Mouse (Mus musculus): Measurements from ENCODE around the gene Snx18. TPM values are rescaled to one million over a fixed set of nuclear protein-coding genes. Genes with fewer than 3 reads are reported as not detected.

Gene Snx18
- polyA plus RNA-seq, 1 experiment from 2014 or later: 22.4 TPM

DNA sequence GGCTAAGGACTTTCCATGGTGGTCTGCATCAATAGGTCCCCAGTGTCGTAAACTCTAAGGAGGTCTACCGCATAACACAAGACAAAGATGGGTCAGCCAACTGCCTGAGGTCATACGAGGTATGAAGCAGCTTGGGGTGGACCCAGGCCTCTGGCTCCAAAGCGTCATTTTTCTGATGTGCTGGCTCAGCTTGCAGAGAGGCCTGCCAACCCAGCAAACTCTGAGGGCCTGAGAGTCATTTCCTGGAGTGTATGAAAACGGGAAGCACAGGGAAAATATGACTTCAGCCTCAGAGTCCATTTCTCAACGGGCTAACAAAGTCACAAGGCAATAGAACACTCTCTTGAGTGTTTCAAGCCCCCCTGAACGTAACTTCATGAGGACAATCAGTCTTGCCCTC lies 28.9 kb downstream of the Snx18 start:
- no peak overlapping the region for H3K27ac ChIP-seq
- DNase-seq (ENCODE audit: low spot score): no peak
- no peak overlapping the region for H3K4me3 ChIP-seq
- no peaks in the 10 kb centered on the region for H3K9me3 ChIP-seq
- no peaks in the 10 kb centered on the region for H3K27me3 ChIP-seq (ENCODE audit: insufficient read depth, poor library complexity, severe bottlenecking)
- peaks cover 32% of the 10 kb centered on the region for H3K36me3 ChIP-seq
- WGBS: 83% methylated on average over 7 of the region's 7 CpGs
- H3K4me1 ChIP-seq: peaks cover 18% of the 10 kb centered on the region

DNA sequence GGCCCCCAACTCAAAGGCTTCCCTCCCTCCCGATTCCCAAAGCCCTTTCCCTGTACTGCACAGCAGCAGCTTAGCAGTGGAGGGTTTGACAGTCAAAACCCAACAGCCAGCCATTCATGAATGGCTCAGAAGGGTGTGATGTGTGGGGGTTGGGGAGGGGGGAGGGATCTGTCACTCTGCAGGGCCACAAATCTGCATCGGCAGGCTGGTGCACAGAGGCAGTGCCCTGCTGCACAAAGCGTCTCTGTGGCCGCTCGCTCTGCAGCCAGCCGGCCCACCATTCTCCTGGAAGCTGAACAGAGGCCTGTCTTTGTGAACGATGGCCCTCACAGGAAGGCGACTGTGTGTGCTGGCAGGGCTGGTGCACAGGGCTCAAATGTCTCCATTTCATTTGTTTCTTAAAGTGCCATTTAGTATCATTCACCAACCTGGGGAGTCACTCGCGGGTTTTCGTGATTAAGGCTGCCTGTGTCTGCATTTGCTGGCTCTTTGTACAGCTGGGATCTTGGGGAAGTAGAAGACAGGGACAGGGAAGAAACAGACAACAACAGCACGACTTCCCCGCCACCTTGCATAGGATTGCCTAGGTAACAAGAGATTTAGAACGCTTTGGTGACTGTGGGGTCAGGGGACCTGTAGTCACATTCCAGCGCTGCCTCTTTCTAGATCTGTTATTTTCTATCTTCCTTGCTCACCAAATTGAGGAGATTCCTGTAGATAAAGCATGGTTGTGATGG lies 31.0 kb downstream of the Snx18 start:
- no peak overlapping the region for H3K4me3 ChIP-seq
- H3K27me3 ChIP-seq (ENCODE audit: insufficient read depth, poor library complexity, severe bottlenecking): no peaks in the 10 kb centered on the region
- H3K36me3 ChIP-seq: peaks cover 19% of the 10 kb centered on the region
- H3K4me1 ChIP-seq: peaks cover 18% of the 10 kb centered on the region
- no peak for DNase-seq (ENCODE audit: low spot score)
- peak overlapping the region; percentile 13; the same call in 1 of the 2 replicates for H3K27ac ChIP-seq
- whole genome bisulfite sequencing: 24% methylated on average over 15 of the region's 15 CpGs
- no peaks in the 10 kb centered on the region for H3K9me3 ChIP-seq

DNA sequence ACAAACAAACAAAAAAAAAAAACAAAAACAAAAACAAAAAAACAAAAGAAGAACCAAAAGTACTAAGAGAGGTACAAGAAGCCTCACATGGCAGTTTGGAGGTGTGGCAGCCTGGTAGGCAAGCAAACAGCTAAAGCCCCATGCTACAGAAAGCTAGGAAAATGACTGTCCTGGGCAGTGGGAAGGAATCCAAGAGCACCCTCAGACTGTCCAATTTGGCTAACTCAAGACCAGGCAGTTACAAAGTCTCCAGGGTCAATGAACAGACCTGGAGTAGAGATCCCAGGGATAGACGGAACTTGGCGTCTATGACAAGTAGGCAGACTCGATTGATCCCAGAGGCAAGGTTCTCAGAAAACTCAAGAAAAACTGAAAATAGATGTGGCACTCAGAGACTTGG lies 32.8 kb downstream of the Snx18 start:
- no peak for DNase-seq (ENCODE audit: low spot score)
- WGBS: 89% methylated on average over 3 of the region's 3 CpGs

DNA sequence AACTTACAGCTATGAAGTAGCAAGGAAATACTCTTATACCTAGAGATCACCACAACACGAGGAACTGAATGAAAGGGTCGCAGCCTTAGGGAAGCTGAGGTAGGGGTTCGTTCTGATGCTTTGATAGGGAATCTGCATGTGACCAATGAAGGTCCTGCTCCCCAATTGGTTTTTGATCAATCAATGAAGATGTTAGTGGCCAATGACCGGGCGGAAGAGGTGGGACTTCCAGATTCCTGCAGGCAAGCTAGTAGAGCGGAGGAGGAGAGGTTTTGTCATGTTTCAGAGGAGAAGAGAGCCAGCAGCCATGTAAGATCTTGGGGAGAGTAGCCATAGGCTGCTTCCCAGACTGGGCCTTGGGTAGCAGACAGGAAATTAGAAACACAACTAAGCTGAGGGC lies 33.9 kb downstream of the Snx18 start:
- Histone ChIP-seq H3K27ac (no peak overlapping the region), H3K4me1 (peaks cover 18% of the 10 kb centered on the region), H3K36me3 (no peaks in the 10 kb centered on the region), H3K27me3 (ENCODE audit: insufficient read depth, poor library complexity, severe bottlenecking) (no peaks in the 10 kb centered on the region), H3K9me3 (no peaks in the 10 kb centered on the region), H3K4me3 (no peak overlapping the region)
- DNase-seq (ENCODE audit: low spot score): no peak
- WGBS: 71% methylated on average over 6 of the region's 6 CpGs

More for the DNA sequence above, 32.8 kb downstream of the Snx18 start:
- Histone ChIP-seq H3K4me3 (no peak overlapping the region), H3K4me1 (peaks cover 18% of the 10 kb centered on the region), H3K27ac (no peak overlapping the region), H3K36me3 (peaks cover 6% of the 10 kb centered on the region; the same call in 1 of the 2 replicates), H3K27me3 (ENCODE audit: insufficient read depth, poor library complexity, severe bottlenecking) (no peaks in the 10 kb centered on the region), H3K9me3 (no peaks in the 10 kb centered on the region)

DNA sequence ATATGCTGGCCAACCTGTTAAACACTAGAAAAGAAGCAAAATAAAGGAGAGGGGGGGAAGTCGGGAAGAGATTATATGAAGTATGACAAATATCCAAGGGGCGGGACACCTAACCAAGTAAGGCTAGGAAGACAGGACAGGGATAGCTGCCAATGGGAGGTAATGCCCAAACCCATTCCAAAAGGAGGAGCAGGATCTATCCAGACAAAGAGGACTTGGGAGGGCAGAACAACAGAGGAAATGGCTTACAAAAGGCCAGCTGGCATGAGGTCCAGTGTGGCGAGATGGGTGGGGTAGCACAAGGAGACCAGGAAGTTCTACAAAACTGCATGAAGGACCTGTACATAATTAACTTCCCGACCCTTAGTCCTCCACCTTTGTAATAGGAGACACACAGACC lies 34.8 kb downstream of the Snx18 start:
- no peak for DNase-seq (ENCODE audit: low spot score)
- WGBS: 79% methylated on average over 4 of the region's 4 CpGs
- Histone ChIP-seq H3K36me3 (no peaks in the 10 kb centered on the region), H3K27me3 (ENCODE audit: insufficient read depth, poor library complexity, severe bottlenecking) (no peaks in the 10 kb centered on the region), H3K4me3 (no peak overlapping the region), H3K4me1 (peaks cover 18% of the 10 kb centered on the region), H3K27ac (no peak overlapping the region), H3K9me3 (no peaks in the 10 kb centered on the region)

DNA sequence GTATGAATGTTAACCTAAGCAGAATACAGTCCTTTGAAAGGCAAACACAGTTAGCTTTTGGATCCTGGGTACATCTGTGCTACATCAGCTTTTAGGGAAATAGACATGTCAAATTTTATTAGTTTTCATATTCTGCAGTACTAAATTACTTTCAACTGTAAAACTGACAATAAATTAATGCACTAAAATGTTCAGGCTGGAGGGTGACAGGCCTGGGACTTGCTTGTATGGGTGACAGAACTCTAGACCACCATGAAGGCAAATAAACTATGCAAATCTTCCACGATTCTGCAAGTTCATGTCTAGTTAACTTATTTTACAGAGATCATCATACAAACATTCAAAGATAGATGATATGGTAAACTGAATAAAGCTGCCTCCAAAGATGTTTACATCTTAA lies 36.3 kb downstream of the Snx18 start:
- DNase-seq (ENCODE audit: low spot score): no peak
- 82% methylated on average over 1 of the region's 1 CpGs for WGBS
- no peak overlapping the region for H3K4me3 ChIP-seq

DNA sequence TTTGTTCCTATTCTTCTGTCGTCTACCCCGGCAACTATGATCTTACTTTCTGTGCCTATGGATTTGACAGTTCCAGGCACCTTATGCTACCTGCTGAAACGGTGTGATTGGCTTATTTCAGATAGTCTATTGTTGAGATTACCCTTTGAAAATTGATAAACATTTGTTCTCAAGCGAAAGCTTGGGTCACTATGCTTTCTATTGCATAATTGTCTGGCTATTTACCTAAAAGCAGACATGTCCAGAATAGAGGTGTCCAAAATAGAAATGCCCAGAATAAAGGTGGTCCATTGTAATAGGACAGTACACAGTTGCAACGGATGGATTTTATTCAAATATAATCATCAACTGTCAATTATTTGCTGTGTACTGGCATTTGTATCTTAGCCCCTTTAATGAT lies 36.9 kb downstream of the Snx18 start:
- no peaks in the 10 kb centered on the region for H3K4me1 ChIP-seq
- no peak overlapping the region for H3K4me3 ChIP-seq
- no peaks in the 10 kb centered on the region for H3K36me3 ChIP-seq
- H3K27me3 ChIP-seq (ENCODE audit: insufficient read depth, poor library complexity, severe bottlenecking): no peaks in the 10 kb centered on the region
- DNase-seq (ENCODE audit: low spot score): no peak
- H3K9me3 ChIP-seq: no peaks in the 10 kb centered on the region
- 82% methylated on average over 5 of the region's 5 CpGs for WGBS
- no peak overlapping the region for H3K27ac ChIP-seq

More for the DNA sequence above, 36.3 kb downstream of the Snx18 start:
- Histone ChIP-seq H3K36me3 (no peaks in the 10 kb centered on the region), H3K4me1 (peaks cover 5% of the 10 kb centered on the region), H3K27me3 (ENCODE audit: insufficient read depth, poor library complexity, severe bottlenecking) (no peaks in the 10 kb centered on the region), H3K27ac (no peak overlapping the region), H3K9me3 (no peaks in the 10 kb centered on the region)

DNA sequence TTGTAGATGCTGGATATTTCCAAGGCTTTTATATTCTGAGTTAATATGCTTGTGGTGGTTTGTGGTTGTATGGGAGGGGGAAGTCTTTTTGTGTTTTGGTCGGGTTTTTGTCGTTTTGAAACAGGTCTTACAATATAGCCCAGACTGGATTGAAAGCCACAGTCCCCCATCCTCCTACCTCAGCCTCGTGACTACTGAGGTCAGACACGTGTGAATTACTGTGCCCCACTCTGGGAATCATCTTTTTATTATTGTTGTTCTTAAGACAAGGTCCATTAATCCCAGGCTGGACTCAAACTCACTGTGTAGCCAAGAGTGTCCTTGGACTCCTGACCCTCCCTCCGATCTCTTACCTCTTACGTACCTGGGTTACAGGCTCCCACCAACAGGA lies 38.0 kb downstream of the Snx18 start:
- 85% methylated on average over 6 of the region's 6 CpGs for WGBS
- Histone ChIP-seq H3K27me3 (ENCODE audit: insufficient read depth, poor library complexity, severe bottlenecking) (no peaks in the 10 kb centered on the region), H3K36me3 (no peaks in the 10 kb centered on the region), H3K9me3 (no peaks in the 10 kb centered on the region), H3K4me1 (no peaks in the 10 kb centered on the region), H3K4me3 (no peak overlapping the region), H3K27ac (no peak overlapping the region)
- no peak for DNase-seq (ENCODE audit: low spot score)

DNA sequence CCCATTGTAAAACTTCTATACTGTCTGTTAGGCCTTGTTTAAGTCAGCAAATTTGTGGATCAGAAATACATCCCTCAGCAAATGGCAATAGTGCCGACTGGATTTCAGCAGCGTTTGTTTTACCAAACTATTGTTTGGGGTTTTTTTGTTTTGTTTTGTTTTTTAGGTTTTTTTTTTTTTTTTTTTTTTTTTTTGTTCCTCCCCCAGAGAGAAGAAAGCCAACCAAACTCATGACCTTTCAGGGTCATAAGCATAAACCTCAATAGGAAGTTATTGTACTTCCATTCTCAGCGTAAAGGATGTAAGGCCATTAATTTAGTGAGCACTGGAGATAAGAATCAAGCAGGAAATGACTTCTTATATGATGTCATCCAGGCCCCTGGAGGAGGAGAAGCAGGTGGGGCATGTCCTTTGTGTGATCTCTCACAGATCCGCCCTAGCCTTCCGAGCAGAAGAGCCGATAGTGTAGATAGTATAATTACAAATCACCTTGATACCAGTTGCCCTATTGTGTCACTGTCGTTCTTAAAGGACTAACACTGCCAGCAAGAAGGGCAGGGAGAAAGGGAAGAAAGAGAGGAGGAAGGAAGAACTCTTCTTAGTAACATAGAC lies 38.5 kb downstream of the Snx18 start:
- H3K27me3 ChIP-seq (ENCODE audit: insufficient read depth, poor library complexity, severe bottlenecking): no peaks in the 10 kb centered on the region
- H3K4me1 ChIP-seq: no peaks in the 10 kb centered on the region
- WGBS: 49% methylated on average over 7 of the region's 7 CpGs
- no peaks in the 10 kb centered on the region for H3K36me3 ChIP-seq
- H3K9me3 ChIP-seq: no peaks in the 10 kb centered on the region
- H3K27ac ChIP-seq: no peak overlapping the region
- no peak overlapping the region for H3K4me3 ChIP-seq
- DNase-seq (ENCODE audit: low spot score): no peak

DNA sequence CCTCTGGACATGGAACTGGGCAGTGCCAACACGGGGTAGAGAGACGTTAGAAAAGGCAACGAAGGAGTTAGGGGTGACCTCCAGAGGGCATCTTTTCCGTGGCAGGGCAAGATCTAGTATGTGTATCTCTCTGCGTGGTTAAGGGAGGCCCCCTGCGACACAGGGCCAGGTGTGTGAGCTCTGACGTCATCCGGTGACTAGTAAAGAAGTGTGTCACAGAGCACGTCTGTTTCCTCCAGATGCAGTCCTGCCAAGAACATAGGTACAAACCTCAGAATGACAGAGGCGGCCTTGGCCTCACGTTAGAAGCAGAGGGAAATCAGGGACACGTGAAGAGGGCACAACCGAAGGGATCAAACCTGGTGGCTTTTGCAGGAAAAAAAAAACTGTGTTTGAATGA lies 44.1 kb downstream of the Snx18 start:
- Histone ChIP-seq H3K36me3 (no peaks in the 10 kb centered on the region), H3K9me3 (no peaks in the 10 kb centered on the region), H3K27ac (no peak overlapping the region), H3K4me3 (no peak overlapping the region), H3K27me3 (ENCODE audit: insufficient read depth, poor library complexity, severe bottlenecking) (no peaks in the 10 kb centered on the region), H3K4me1 (no peaks in the 10 kb centered on the region)
- no peak for DNase-seq (ENCODE audit: low spot score)
- WGBS: 84% methylated on average over 13 of the region's 13 CpGs

DNA sequence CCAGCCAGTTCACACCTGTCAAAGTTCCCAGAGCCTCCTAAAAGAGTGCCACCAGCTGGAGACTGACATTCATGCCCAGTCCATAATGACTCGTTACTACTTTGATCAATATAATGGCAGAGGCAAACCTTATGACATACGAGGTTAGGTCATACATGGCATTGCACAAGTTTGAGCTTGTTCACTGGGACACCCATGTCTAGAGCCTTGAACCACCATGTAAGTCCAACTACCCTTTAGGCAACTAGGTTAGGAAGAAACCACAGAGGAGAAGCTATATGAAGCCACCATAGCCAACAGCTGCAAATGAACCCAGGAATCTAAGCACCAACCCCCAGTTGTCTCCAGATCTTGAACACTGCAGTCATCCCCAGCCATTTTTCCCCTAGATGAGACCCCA lies 45.0 kb downstream of the Snx18 start:
- no peaks in the 10 kb centered on the region for H3K27me3 ChIP-seq (ENCODE audit: insufficient read depth, poor library complexity, severe bottlenecking)
- DNase-seq (ENCODE audit: low spot score): no peak
- H3K27ac ChIP-seq: no peak overlapping the region
- H3K36me3 ChIP-seq: no peaks in the 10 kb centered on the region
- H3K4me1 ChIP-seq: no peaks in the 10 kb centered on the region
- no peaks in the 10 kb centered on the region for H3K9me3 ChIP-seq
- 96% methylated on average over 2 of the region's 2 CpGs for WGBS
- H3K4me3 ChIP-seq: no peak overlapping the region

DNA sequence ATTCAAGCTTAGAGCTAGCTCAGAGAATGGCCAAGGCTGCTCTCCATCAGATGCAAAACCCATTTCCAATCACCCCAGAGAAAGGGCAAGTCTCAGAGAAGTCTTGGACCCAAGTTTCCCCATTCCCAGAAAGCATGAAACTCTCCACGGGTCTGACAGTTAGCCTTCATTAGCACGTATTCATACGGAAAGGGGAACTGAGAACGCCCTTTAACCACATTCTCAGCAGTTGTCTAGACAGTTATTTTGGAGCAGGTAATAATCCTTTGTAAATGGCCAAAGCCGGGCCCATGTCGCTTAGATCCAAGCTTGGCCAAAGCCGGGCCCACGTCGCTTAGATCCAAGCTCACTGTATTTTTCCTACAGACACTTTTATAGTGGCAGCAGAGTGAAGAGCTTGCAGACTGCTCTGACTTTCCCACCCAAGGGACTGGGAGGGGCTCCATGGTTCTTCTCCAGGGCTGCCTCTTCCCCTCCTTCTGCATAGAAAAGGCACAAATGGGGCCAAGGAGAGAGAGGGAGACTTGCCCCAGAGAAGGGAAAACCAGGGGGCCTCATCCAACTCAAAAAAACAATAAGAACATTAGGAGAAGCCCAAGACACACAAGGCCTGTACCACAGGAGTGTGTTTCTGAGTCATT lies 46.2 kb downstream of the Snx18 start:
- Histone ChIP-seq H3K36me3 (no peaks in the 10 kb centered on the region), H3K27ac (no peak overlapping the region), H3K4me3 (no peak overlapping the region), H3K9me3 (0 out of 2 replicates have a peak, but pooled peaks cover 4% of the 10 kb centered on the region), H3K27me3 (ENCODE audit: insufficient read depth, poor library complexity, severe bottlenecking) (no peaks in the 10 kb centered on the region), H3K4me1 (no peaks in the 10 kb centered on the region)
- 80% methylated on average over 9 of the region's 9 CpGs for WGBS
- no peak for DNase-seq (ENCODE audit: low spot score)

DNA sequence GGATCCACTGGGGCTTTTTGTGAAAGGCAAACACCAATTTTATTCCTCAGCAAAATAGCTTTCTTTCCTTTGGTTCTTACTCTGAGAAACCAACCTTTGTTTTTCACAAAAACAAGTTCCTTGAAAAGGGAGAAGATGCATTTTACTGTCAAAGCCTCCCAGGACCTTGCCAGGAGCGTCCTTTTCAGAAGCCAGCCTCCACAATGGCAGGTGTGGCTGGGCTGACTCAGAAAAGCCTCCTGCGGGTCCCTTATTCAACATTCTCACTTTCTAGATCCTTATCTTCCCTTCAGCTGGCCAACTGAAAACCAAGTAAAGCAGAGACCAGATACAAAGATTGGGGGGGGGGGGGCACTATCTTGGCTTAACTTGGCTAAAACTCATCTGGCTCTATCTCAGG lies 48.8 kb downstream of the Snx18 start:
- Histone ChIP-seq H3K27ac (no peak overlapping the region), H3K4me1 (no peaks in the 10 kb centered on the region), H3K4me3 (no peak overlapping the region), H3K27me3 (ENCODE audit: insufficient read depth, poor library complexity, severe bottlenecking) (no peaks in the 10 kb centered on the region), H3K9me3 (0 out of 2 replicates have a peak, but pooled peaks cover 4% of the 10 kb centered on the region), H3K36me3 (no peaks in the 10 kb centered on the region)
- DNase-seq (ENCODE audit: low spot score): no peak
- 35% methylated on average over 2 of the region's 2 CpGs for WGBS

Data from heart, embryonic 10.5 days (tissue).